Mouse (Mus musculus): ENCODE results near the gene Ano2. TPM values are rescaled to one million over a fixed set of nuclear protein-coding genes. Genes with fewer than 3 reads are reported as not detected.

Gene Ano2
- polyA plus RNA-seq, 1 experiment from 2014 or later = 1.6 TPM

DNA sequence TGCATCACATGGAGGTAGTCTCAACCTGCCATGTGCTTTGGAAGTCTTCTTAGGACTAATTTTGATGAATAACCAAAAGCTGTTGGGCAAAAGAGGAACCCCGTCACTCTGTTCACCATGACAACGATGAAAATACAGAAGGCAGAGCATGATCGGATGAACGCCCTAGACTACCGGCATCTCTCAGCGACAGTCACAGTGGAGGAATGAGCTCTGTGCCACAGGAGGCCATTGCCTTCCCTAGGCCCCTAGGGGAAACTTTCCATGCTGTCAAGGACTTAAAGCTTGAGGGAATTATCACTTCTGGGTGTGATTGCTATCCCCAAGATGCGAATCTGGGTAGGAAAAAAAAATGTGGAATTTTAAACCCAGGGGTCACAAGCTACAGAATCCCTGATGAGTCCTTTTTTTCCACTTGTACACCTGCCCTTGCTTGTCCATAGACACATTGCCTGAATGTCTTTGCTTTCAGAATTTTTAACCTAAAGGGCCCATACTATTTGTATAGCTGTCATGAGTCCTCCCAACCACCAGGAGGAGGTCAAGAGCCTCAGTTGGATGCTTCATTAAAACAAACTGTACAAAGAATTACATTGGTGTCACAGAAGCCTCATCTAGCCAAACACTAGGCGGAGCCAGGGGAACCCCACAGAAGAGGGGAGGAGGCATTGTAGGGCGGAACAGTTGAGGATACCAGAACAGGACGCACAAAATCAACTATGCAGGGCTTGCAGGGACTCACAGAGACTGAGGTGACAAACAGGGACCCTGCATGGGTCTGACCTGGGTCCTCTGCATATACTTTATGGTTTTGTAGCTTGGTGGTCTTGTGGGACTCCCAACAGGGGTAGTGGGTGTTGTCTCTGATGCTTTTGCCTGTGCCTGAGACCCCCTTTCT lies 53.2 kb downstream of the Ano2 start:
- Histone ChIP-seq H3K27me3 (no peaks in the 10 kb centered on the region), H3K36me3 (no peaks in the 10 kb centered on the region), H3K4me3 (replicated peaks) (no peak overlapping the region), H3K9me3 (replicated peaks) (no peaks in the 10 kb centered on the region), H3K4me2 (replicated peaks) (no peak overlapping the region), H3K9ac (no peak overlapping the region), H3K27ac (replicated peaks) (no peak overlapping the region), H3K4me1 (0 out of 2 replicates have a peak, but pooled peaks cover 5% of the 10 kb centered on the region)
- no peak for ATAC-seq (ENCODE audit: insufficient number of reproducible peaks, low FRiP score, low TSS enrichment, low read depth)
- 92% methylated on average over 10 of the region's 10 CpGs for WGBS

DNA sequence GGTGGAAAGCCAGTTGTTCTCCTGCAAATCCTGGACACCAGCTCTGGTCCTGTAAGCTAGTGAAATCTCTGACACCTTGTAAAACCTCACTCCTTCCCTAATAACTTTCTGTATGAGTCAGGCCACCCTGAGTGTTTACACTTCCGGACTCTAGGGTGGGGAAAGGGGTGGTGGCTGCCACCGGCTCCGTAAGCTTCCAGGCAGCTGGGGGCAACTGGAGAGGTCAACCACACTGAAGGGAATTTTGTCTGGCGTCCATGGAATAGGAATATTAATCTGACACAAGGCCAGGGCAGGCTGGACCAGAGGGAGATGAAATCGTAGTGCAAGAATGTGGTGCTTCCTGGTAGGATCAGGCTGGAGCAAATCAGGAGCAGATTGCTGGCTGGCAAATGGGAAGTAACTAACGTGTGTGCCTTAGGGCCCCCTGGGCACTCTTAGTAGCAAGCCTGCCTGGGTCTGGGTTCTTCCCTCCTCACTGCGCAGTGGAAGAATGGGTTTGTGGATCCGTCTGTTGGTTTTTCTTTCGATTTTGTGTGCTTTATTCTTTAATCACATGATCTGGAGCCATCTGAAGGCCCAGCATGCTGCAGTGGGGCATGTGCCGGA lies 57.2 kb downstream of the Ano2 start:
- H3K9me3 ChIP-seq (replicated peaks) = no peaks in the 10 kb centered on the region
- no peak for ATAC-seq (ENCODE audit: insufficient number of reproducible peaks, low FRiP score, low TSS enrichment, low read depth)
- H3K4me1 ChIP-seq = 0 out of 2 replicates have a peak, but pooled peaks cover 5% of the 10 kb centered on the region
- no peak overlapping the region for H3K27ac ChIP-seq (replicated peaks)
- H3K9ac ChIP-seq = no peak overlapping the region
- no peak overlapping the region for H3K4me2 ChIP-seq (replicated peaks)
- no peaks in the 10 kb centered on the region for H3K27me3 ChIP-seq
- H3K36me3 ChIP-seq = no peaks in the 10 kb centered on the region
- no peak overlapping the region for H3K4me3 ChIP-seq (replicated peaks)
- WGBS = 46% methylated on average over 10 of the region's 10 CpGs

GRCm38 (mm10) chr6:125748646-125749045 lies 58.4 kb downstream of the Ano2 start:
- Histone ChIP-seq H3K4me3 (replicated peaks) (no peak overlapping the region), H3K4me2 (replicated peaks) (no peak overlapping the region), H3K9me3 (replicated peaks) (no peaks in the 10 kb centered on the region), H3K4me1 (0 out of 2 replicates have a peak, but pooled peaks cover 5% of the 10 kb centered on the region), H3K36me3 (no peaks in the 10 kb centered on the region), H3K27ac (replicated peaks) (no peak overlapping the region), H3K9ac (no peak overlapping the region), H3K27me3 (no peaks in the 10 kb centered on the region)
- ATAC-seq (ENCODE audit: insufficient number of reproducible peaks, low FRiP score, low TSS enrichment, low read depth) = no peak
- WGBS = 65% methylated on average over 3 of the region's 3 CpGs

DNA sequence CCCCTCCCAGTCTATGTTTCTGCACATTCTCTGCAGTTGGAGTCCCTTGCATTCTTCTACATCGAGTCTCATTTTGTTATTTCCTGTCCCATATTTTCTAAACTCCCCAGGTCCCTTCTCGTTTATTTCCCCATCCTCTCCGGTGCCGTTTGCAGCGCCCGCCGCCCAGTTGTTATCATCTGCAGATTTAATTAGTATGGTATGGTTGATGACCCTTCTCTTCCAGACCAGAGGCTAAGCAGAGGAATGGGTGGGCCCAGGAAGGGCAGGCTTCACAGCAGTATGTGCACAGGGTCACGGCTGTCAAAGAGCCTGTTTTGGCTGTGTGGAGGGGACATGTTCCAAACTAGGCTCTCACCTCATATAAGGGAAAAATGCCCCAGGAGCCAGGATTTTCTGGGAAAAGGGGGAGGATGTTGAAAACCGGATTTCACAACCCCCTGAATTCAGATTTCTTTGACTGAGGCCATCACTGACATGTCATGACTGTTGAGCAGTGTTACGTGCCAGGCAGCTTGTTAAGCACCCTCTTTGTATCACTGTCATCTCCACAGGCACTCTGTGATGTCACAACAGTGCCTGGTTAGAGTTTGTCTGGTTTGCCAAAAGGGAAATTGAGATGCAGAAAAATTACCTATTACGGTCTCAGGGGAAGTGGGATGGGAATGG lies 72.8 kb downstream of the Ano2 start:
- no peaks in the 10 kb centered on the region for H3K9me3 ChIP-seq (replicated peaks)
- H3K4me1 ChIP-seq = no peaks in the 10 kb centered on the region
- no peak for ATAC-seq (ENCODE audit: insufficient number of reproducible peaks, low FRiP score, low TSS enrichment, low read depth)
- H3K27ac ChIP-seq (replicated peaks) = no peak overlapping the region
- no peaks in the 10 kb centered on the region for H3K27me3 ChIP-seq
- no peak overlapping the region for H3K4me2 ChIP-seq (replicated peaks)
- H3K36me3 ChIP-seq = no peaks in the 10 kb centered on the region
- WGBS = 60% methylated on average over 11 of the region's 11 CpGs
- no peak overlapping the region for H3K9ac ChIP-seq
- no peak overlapping the region for H3K4me3 ChIP-seq (replicated peaks)

DNA sequence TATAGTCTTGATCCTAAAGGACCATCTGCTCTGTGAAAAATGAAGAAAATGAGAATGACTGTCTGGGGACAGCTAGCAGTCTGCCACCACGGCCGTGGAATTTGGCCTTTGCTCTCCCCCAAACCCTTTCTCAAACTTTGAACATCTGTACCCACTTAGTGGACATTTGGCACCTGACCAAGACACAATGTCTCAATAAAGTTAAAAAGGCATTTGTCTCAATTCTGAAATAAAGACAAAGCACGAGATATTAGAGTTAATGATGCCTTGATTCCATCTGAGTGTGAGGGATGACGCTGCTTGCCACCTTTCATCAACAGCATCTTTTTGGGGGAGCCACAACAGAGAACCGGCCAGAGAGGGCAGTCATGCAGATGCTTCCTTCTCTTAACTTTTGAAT lies 83.0 kb downstream of the Ano2 start:
- Histone ChIP-seq H3K4me1 (0 out of 2 replicates have a peak, but pooled peaks cover 5% of the 10 kb centered on the region), H3K9ac (no peak overlapping the region), H3K27me3 (no peaks in the 10 kb centered on the region), H3K9me3 (replicated peaks) (no peaks in the 10 kb centered on the region), H3K27ac (replicated peaks) (no peak overlapping the region), H3K36me3 (no peaks in the 10 kb centered on the region), H3K4me2 (replicated peaks) (no peak overlapping the region), H3K4me3 (replicated peaks) (no peak overlapping the region)
- 24% methylated on average over 5 of the region's 5 CpGs for WGBS
- no peak for ATAC-seq (ENCODE audit: insufficient number of reproducible peaks, low FRiP score, low TSS enrichment, low read depth)

DNA sequence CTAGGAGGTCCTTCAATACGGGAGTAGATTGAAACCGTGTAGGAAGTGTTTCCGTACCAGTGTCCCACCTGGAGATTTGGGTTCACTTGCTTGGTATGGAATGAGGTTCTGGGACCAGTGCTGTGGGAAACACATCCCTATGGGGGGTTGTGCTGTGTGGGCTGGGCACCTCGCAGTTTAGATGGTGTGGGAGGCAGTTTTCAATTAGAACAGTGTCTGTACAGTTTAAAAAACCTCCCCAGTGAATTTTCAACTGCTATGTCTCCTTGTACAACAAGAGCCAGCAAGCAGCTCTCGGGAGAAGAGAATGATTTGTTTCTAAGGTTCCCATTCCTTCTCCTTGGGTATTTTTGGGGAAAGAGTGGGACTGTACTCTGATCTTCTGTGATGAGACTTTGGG lies 86.1 kb downstream of the Ano2 start:
- Histone ChIP-seq H3K4me1 (0 out of 2 replicates have a peak, but pooled peaks cover 5% of the 10 kb centered on the region), H3K4me2 (replicated peaks) (no peak overlapping the region), H3K27me3 (no peaks in the 10 kb centered on the region), H3K36me3 (no peaks in the 10 kb centered on the region), H3K9ac (no peak overlapping the region), H3K27ac (replicated peaks) (no peak overlapping the region), H3K9me3 (replicated peaks) (no peaks in the 10 kb centered on the region), H3K4me3 (replicated peaks) (no peak overlapping the region)
- 71% methylated on average over 5 of the region's 5 CpGs for WGBS
- no peak for ATAC-seq (ENCODE audit: insufficient number of reproducible peaks, low FRiP score, low TSS enrichment, low read depth)

- 38% methylated on average over 8 of the region's 8 CpGs for WGBS
- Histone ChIP-seq H3K4me1 (peaks cover 19% of the 10 kb centered on the region), H3K9me3 (replicated peaks) (no peaks in the 10 kb centered on the region), H3K4me3 (replicated peaks) (peak overlapping the region; percentile 5; the same call in 1 of the 2 replicates), H3K27ac (replicated peaks) (no peak overlapping the region), H3K9ac (no peak overlapping the region), H3K36me3 (no peaks in the 10 kb centered on the region), H3K27me3 (no peaks in the 10 kb centered on the region), H3K4me2 (replicated peaks) (no peak overlapping the region)
- no peak for ATAC-seq (ENCODE audit: insufficient number of reproducible peaks, low FRiP score, low TSS enrichment, low read depth)
These were observed 112.7 kb downstream of the Ano2 start for GRCm38 (mm10) chr6:125802954-125803353.

GRCm38 (mm10) chr6:125803364-125804011 lies 113.3 kb downstream of the Ano2 start:
- H3K4me2 ChIP-seq (replicated peaks) = peak overlapping the region; percentile 44
- H3K9me3 ChIP-seq (replicated peaks) = no peaks in the 10 kb centered on the region
- 0 out of 2 replicates have a peak overlapping the region, but pooled peaks have one; percentile 39 for H3K27ac ChIP-seq (replicated peaks)
- H3K9ac ChIP-seq = no peak overlapping the region
- no peaks in the 10 kb centered on the region for H3K27me3 ChIP-seq
- 11% methylated on average over 20 of the region's 20 CpGs for WGBS
- peaks cover 19% of the 10 kb centered on the region for H3K4me1 ChIP-seq
- peak overlapping the region; percentile 5; the same call in 1 of the 2 replicates for H3K4me3 ChIP-seq (replicated peaks)
- no peaks in the 10 kb centered on the region for H3K36me3 ChIP-seq
- peak; percentile 47; the same call in 1 of the 2 replicates for ATAC-seq (ENCODE audit: insufficient number of reproducible peaks, low FRiP score, low TSS enrichment, low read depth)

GRCm38 (mm10) chr6:125808996-125809649 lies 118.9 kb downstream of the Ano2 start:
- no peak for ATAC-seq (ENCODE audit: insufficient number of reproducible peaks, low FRiP score, low TSS enrichment, low read depth)
- WGBS = 35% methylated on average over 9 of the region's 9 CpGs
- Histone ChIP-seq H3K27ac (replicated peaks) (peak overlapping the region; percentile 34; the same call in 1 of the 2 replicates), H3K9me3 (replicated peaks) (no peaks in the 10 kb centered on the region), H3K36me3 (no peaks in the 10 kb centered on the region), H3K4me3 (replicated peaks) (no peak overlapping the region), H3K27me3 (no peaks in the 10 kb centered on the region), H3K9ac (no peak overlapping the region), H3K4me2 (replicated peaks) (peak overlapping the region; percentile 21; the same call in 1 of the 2 replicates), H3K4me1 (peaks cover 30% of the 10 kb centered on the region)

GRCm38 (mm10) chr6:125811395-125811794 lies 121.2 kb downstream of the Ano2 start:
- Histone ChIP-seq H3K36me3 (no peaks in the 10 kb centered on the region), H3K9me3 (replicated peaks) (no peaks in the 10 kb centered on the region), H3K4me2 (replicated peaks) (no peak overlapping the region), H3K4me3 (replicated peaks) (no peak overlapping the region), H3K27me3 (no peaks in the 10 kb centered on the region), H3K9ac (no peak overlapping the region), H3K27ac (replicated peaks) (no peak overlapping the region), H3K4me1 (peaks cover 23% of the 10 kb centered on the region)
- ATAC-seq (ENCODE audit: insufficient number of reproducible peaks, low FRiP score, low TSS enrichment, low read depth) = peak; percentile 46; the same call in 1 of the 2 replicates
- WGBS = 10% methylated on average over 2 of the region's 2 CpGs
